Mouse (Mus musculus) spleen, embryonic (tissue): ENCODE results near the gene Fosl2.

ENCODE experiments used
- CTCF ChIA-PET: fragments of 350-600 bp; sonication (Branson Sonifier 250); formaldehyde crosslinking; loops from one replicate; lab custom pipeline; 2022; lab: Charles Lee

The Fosl2 gene

DNA sequence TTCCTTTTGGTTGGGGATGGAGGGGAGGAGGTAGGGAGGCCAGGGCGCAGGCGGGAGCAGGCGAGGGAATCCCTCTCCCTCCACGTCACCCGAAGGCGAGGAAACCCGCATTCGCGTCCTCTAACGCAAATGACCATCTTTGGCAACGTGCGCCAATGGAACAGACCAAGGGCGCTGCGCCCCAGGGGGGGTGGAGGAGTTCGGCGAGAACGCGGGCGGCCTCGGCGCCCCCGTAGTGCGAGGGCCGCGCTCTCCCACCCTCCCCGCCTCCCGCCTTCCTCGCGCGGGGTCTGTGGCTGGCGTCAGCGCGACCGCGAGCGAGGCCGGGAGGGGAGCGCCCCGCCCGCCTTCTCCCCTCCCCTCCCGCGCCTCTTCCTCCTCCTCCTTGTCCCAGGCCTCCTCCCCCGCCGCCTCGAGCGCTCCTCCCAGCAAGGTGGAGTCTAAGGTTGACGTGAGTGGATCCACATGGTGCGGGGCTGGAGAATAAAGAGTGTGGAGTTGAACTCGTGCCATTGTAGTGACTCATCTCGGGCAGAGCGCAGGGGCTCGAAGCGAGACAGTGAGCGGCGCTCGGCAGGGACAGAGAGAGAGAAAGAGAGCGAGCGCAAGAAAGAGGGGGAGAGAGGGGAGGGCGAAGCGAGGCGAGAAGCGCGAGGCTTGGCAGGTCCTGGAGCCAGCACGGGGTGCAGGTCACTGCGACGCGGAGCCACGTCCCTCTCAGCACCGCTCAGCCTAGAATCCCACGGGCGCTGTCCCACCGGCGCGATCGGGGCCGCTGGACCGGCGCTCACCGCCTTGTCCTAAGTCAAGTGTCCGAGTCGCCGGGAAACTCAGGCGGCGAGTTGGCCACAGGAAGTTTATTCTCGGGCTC lies at the start of gene Fosl2:
Gene Fosl2 (plus strand): TSS at position 466 of the 871 bp plus-strand sequence.
- CTCF ChIA-PET: no interaction called here

DNA sequence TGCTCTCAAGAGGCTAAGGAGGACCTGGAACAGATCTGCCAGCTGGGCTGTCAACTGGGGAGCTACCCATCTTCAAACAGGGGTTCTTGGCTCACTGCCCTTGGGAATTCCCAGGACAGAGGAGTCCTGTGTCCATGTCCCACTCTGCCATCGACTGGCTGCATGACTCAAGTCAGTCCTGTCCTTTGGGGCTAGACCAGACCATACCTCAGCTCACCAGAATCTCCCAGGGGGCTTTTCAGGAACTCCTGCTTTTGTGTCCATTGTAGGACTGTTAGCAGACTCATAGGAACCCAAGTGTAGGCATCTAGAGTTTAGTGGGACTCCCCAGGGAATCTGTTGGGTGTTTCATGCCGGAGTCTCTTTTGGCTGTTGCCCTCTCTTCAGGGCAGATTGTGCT lies 49.6 kb upstream of the Fosl2 start:
- CTCF ChIA-PET: no interaction called here

DNA sequence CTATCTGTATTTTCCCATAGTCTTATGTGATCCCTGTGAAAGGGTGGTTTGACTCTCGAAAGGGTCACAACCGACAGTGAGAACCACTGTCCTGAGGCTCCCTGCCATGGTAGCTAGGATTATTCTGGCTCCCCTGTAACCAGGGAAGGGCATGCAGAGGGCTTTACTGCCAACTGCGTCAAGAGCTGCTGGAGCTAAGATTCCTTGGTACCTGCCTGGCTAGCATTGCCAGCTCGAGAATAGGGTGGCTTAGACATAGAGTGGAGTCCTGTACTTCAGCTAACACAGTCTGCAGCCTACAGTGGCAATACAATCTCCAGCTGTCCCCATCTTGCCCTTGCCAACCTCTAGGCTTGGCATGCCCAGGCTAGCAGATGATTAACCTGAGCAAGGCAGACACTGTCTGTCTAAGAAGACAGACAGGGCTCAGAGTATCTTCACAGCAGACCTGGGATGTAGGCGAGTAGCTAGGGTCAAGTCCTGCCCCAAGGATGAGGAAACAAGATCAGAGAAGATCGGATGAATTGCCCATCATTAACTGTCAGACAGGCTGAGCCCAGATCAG lies 49.0 kb upstream of the Fosl2 start:
- CTCF ChIA-PET: no interaction called here

DNA sequence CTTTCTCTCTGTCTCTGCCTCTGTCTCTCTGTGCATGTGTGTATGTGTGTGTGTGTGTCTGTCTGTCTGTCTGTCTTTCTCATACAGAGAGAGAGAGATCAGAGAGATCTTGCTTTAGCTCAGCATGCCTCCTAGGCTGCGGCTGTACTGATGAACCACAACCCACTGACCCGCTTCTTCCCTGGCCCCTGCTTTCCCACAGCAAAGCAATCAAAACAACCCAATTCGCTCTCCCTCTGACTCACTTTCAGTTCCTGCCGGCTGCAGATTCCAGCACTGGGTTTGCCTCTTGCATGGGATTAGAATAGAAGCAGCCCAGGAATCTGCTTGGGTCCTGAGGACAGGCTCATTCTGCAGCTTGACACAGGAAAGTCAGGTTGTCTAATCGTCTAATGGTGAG lies 46.1 kb upstream of the Fosl2 start:
- CTCF ChIA-PET: interaction anchor here (0.7 kb wide), 1 partner anchor 45 kb away, joined by 5 read pairs; no protein-coding TSS in a partner anchor

DNA sequence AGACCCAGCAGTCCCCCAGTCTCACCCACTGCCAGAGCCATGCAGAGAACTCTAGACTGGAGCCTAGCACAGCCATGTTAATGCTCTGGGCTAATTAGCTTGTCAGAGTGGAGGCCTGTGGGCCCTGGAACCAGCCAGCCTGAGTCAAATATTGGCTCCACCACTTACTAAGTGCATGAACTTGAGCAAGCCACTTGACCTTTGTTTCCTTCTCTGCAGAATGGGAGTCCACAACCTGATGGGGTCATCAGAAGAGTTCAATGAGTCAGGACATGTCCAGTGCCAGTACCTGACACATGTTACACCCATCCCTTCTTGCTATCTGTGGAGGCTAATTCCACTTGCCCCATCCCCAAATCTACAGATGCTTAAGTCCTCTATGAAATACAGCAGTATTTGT lies 43.3 kb upstream of the Fosl2 start:
- CTCF ChIA-PET: no interaction called here

DNA sequence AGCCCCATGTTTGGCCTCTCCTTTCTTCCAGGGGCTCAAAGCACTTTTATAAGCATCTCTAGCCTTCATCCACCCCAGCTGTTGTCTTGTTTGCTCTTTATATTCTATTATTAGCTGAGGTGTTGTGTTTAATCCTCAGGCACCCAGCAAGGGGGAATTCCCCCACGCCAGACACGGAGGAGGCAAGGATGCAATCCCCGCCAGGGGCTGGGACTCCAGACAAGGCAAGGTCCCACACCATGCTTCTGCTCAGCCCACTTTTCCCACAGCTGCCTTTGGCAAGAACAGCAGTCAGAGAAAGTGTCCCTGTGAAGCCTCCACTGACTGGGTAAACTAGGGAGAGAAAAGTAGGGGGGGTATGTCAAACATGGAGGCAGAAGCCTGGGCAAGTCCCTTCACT lies 36.9 kb upstream of the Fosl2 start:
- CTCF ChIA-PET: no interaction called here

DNA sequence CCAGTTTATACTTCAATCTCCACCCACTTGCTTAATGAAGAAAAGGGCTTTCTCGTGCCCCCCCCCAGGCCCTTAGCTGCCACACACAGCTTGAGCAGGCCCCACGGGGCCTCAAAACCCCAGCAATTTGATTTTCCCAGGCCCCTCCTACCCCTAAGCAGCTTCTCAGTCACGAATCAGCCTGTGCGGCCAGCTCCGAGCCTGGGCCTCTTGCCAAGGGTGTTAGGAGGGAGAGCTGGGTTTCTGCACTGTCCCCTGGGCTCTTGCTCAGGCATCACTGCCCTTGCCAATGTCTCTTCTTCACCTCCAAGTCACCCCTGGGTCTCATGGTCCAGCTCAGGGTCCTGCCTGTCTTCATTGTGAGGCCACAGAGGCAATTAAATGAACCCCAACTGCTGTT lies 33.1 kb upstream of the Fosl2 start:
- CTCF ChIA-PET: interaction anchor here (0.7 kb wide), 1 partner anchor 382 kb away, joined by 7 read pairs; no protein-coding TSS in a partner anchor

DNA sequence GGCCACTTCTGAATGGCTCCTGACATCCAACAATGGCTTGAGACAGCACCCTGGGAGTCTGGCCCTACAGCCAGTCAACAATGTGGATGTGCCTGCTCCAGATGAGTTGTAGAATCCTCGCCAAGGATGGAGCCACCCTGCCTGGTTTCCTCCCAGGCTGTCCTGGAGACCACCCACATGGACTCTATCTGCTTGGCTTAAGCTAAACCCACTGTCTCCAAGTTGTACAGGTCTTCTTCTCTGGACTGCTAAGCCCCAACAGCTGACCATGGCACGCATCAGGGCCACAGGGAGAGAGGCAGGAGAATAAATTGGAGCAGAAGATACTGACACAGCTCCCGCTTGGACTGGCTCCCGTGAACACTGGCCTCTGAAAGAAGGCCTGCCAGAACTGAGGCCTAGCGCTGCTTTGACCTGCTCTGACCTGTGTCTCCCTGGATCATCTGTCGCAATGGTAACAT lies 32.6 kb upstream of the Fosl2 start:
- CTCF ChIA-PET: interaction anchor here (0.7 kb wide), 1 partner anchor 383 kb away, joined by 7 read pairs; no protein-coding TSS in a partner anchor

DNA sequence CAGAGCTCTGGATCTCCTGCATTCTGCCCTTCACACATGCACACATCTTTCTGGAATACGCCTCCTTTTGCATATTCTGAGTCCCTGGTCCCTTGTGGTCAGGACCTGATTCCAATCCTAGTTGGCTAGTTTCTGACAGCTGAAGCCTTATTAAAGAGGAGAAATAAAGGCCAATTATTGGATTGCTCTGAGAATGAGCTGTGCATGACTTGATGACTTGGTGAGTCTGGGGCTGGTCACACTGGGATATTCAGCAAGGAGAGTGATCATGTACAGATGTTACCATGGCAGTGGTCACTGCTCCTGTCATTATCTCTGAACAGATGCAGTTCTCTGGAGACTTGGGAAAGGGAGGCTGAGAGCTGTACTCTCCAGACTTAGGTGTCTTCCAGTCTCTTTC lies 32.1 kb upstream of the Fosl2 start:
- CTCF ChIA-PET: no interaction called here

DNA sequence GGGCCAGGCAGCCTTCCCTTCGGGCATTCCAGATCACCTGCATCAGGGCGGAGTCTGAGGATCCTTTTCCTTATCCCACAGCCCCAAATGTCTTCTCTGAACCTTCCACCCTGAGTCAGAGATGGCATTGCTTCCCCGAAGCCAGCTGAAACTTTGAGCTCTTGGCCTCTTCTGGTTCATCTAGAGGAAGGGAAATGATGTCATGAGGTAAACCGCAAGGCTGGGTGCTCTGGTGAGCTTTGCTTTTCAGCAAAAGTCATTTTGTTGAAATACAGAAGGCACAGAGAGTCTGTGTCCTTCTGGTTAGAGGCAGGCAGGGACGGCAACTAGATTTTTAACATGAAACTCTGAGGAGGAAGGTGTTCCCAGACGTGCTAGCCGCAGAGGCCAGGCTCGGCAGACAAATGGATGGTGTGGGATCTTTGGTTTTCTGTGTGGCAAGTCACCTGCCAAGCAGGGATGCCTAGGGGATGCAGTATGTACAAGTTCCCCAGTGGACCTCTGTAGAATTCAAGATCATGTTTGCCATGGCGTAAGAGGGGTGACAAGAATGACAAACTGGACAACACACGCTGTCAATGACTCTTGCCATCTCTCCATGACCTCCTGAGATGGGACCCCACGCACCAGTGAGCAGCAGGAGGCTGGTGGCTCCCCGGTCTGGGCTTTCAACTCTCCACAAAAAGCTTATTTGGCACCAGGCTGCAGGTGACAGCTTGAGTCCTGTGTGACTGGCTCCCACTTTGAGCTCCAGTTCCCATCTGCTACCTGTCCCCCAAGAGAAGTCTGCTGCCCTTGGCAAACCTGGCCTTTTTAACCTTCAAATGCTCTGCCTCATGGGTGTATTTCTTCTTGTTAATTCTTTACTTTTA lies 31.2 kb upstream of the Fosl2 start:
- CTCF ChIA-PET: no interaction called here

DNA sequence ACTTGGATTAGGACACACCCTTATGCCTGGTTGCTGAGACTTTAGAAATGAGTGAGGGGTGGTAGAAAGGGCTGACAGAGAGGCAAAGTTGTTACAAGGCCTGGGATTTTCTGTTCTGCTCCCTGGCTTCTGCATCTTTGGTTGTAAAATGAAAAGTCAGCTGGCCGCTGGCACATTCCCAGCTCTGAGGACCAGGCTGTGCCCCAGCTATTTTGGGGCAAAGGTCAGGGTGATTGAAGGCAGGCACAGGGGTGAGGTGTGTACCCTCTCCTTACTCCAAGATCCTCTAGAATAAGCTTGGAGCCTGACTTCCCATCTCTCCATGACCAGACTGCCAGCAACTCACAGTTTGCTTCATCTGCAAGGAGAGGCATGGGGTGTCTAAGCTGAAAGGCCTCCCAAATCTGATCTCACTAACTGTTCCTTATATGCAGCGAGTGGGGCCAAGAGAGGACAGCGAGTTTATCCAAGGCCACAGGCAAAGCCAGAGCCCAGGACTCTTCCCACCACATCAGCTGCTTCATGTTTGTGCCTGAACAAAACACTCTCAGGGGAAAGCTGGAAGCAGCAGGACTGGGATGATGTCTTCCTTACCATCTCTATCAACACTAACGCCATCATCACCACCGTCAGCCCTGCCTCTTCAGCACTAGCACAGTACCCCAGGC lies 29.0 kb upstream of the Fosl2 start:
- CTCF ChIA-PET: no interaction called here

DNA sequence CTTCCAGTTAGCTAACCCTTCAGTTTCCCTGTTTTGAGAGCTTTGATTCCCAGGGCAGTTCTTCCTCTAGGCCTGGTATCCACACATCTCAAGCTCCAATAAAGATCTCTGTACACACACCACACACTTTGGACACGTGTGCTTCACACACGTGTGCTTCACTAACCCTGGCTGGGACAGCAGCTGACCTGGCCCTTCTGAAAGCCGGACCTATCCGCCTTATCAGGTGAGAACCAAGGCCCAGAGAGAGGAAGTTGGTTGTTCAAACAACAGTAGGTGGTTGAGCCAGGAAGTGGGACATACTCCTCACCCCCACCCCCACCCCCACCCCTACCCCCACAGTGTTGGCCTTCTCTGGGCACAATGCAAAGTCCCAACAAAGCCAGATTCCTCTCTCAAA lies 24.9 kb upstream of the Fosl2 start:
- CTCF ChIA-PET: no interaction called here

DNA sequence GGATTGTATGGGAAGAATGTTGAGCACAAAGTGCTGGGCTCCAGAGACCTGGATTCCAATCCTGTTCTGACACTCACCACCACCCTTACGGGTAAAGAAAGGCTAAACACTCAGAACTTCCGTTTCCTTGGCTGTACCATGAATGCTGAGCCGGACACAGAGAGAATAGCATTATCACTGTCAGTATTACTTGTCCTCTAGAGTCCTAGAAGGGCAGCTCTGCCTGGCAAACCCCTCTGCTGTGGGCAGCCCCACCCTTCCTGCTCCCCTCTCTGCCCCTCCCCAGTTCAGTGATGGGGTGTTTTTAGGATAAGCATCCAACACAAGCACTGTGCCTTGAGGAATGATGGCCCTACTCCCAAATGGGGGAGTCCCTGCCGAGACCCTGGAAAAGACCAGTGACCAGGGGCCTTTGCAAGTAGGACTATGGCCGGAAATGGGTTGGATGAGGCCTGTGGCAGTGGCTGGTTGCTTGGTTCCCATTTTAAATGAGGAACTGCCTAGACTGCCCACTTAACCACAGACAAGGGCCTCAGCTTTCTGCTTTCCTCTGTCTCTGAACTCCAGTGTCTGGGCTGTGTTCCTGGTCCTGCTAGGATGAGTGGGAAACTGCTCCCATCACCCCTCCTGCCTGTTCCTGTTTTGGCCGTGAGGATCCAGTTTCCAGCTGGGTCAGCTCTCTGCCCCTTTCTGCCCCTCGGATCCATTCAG lies 23.2 kb upstream of the Fosl2 start:
- CTCF ChIA-PET: interaction anchor here (0.6 kb wide), 1 partner anchor 38 kb away, joined by 4 read pairs; no protein-coding TSS in a partner anchor

DNA sequence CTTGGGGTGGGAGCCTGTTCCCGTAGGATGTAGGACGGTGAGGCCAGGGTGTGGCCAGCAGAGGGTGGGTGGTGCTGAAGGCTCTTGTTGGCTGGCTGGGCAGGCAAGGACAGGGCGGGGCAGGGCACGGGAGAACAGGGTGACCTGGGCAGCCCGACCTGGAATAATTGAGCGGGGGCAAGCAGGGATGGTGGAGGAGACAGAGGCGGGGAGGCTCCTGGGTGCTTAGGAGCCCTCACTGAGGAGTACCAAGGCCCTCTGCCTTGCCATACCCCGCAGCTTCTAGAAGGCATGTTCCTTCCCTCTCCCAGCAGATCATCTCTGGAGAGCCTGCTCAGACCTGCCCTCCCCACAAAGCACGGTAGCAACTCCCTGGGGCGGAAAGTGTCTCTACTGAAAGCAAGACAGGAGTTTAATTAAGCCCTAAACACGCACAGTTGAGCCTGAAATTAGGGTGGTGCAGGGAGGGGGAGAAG lies 14.7 kb upstream of the Fosl2 start:
- CTCF ChIA-PET: no interaction called here

DNA sequence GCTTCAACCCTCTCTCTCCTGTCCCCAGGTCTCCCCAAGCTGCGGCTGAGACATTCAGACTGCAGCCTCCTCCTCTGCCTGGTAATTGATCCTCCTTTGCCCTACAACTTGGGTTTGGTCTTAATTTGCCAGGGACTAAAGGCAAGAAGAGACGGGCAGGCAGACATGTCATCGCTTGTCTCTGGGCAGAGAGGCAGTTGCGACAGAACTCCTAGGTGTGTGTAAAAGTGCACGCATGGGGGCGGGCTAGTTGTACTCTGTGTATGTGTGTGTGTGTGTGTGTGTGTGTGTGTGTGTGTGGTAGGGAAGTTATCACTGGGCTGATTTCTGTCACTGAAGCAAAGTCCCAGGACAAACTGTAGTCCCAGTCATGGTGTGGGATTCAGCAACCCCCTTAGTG lies 13.7 kb upstream of the Fosl2 start:
- CTCF ChIA-PET: interaction anchor here (0.6 kb wide), 1 partner anchor 413 kb away, joined by 3 read pairs; no protein-coding TSS in a partner anchor

DNA sequence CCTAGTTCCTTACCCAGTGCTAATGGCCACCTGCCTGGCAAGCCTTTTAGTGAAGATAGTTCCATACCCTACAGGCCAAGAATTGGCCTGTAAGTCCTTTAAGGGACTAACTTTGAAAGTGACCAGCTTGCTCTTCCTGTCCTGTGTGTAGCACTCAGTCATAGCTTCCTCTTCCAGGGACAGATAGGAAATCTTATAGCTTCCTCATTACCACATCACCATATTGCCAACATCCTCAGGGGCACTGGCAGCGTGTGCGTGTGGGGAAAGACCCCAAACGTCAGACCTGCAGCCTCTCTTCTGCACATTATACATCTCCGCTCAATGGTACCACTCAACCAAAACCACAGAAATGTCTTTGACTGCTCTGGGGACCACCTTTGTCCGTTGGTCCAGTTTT lies 13.2 kb upstream of the Fosl2 start:
- CTCF ChIA-PET: interaction anchor here (0.6 kb wide), 1 partner anchor 413 kb away, joined by 3 read pairs; no protein-coding TSS in a partner anchor

DNA sequence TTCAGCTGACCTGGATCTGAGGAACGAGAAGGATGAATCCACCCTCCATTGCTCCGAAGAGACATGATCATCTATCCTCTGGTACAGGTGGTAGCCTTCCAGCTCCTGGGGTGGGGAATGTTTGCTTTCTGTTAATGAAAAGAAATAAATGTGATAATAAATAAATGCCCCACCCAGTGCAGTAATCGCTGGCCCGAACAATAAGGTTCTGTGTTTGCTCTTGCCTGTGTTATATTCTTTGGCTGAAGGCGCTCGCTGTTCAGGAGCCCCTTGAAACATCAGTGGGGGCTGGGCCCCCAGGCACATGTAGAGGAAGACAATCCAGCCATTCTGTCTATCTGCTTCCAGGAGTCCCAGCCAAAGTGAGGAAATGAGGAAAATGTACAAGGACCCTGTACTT lies 10.6 kb upstream of the Fosl2 start:
- CTCF ChIA-PET: no interaction called here

DNA sequence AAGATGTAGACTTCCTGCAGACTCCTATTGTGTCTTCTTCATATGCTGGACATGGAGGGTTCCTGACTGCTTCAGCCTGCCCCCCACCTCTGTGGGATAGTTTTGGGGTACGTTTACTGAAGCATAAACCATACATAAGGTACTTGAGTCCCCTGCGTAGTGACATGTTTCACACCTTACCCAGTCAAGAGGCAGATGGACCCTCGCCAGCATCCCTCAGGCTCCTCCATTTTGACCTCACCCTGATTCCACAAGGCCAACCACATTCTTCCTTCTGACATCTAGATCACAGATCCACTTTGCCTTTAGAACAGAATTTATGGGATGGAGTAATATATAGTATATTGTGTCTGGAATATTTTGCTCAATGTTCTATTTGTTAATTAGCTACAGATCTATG lies 8.4 kb upstream of the Fosl2 start:
- CTCF ChIA-PET: no interaction called here

DNA sequence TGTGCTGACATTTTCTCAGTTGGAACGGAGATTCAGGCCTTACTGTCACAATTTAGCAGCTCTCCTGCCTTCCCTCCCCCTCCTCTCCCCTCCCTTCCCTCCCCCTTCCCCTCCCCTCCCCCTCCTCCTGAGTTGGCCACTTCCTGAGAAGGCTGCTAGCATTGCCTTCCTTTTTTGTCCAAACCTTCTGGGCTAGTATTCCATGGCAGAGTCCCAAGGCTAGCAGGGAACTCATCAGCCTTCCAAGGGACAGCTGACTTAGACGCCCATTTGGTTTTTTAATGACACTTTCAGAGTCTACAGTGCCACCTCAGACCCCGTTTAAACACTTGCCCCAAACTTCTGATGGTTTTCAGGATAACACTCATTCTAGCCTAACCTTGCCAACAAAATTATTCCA lies 7.7 kb upstream of the Fosl2 start:
- CTCF ChIA-PET: no interaction called here

DNA sequence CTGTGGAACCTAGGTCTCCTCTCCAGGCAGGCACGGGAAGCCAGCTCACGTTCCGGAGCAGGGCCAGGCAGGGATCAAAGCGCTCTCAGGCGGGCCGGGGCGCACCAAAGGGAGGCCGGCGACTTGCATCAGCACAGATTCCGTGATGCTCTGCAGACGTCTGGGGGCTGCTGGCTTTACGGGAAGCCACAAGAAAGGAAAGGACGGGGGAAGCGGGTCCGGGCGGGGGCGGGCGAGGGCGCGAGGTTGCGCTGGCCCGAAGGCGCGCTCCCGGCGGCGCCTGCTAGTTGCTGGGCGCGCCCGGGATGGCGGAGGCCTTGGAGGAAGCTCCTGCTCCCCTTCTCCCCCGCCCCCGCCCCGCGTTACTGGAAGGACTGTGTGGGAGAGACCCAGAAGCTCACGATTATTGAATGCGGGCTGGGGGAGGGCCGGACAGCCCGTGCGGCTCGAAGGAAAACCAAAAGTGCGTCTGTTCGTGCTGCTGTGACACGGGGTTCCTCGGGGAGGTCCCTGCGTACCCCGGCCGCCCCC lies 2.6 kb upstream of the Fosl2 start:
- CTCF ChIA-PET: no interaction called here
